Mouse (Mus musculus): ENCODE results near the gene Ascl3. TPM values are rescaled to one million over a fixed set of nuclear protein-coding genes. Genes with fewer than 3 reads are reported as not detected.

The Ascl3 gene
- polyA plus RNA-seq, 1 experiment from 2014 or later = 0.56 TPM

GRCm38 (mm10) chr7:109680879-109681278, 50.6 kb downstream of the Ascl3 start:
- ATAC-seq (ENCODE audit: low FRiP score, low TSS enrichment) (no peak), DNase-seq (ENCODE audit: low spot score) (no peak)
- TF ChIP-seq EP300 (optimal IDR thresholded peaks at IDR 0.05) = no peak
- TF ChIP-seq CTCF (IDR thresholded peaks at IDR 0.05; ENCODE audit: low read depth) = no peak
- 93% methylated on average over 1 of the region's 1 CpGs for WGBS
- H3K4me3 ChIP-seq (ENCODE audit: low read depth, low read length) = no peak overlapping the region
- no peaks in the 10 kb centered on the region for H3K27me3 ChIP-seq (ENCODE audit: control insufficient read depth, insufficient read depth, low read length)
- H3K4me2 ChIP-seq (replicated peaks; ENCODE audit: low read depth) = no peak overlapping the region
- H3K9me3 ChIP-seq (ENCODE audit: control insufficient read depth, low read length) = no peaks in the 10 kb centered on the region
- no peak overlapping the region for H3K9ac ChIP-seq (ENCODE audit: low read length)
- H3K4me1 ChIP-seq (replicated peaks; ENCODE audit: control insufficient read depth, insufficient read depth) = no peaks in the 10 kb centered on the region
- H3K36me3 ChIP-seq (ENCODE audit: control insufficient read depth, insufficient read depth, low read length) = no peaks in the 10 kb centered on the region
- no peak overlapping the region for H3K27ac ChIP-seq (replicated peaks)

GRCm38 (mm10) chr7:109680284-109680683, 51.2 kb downstream of the Ascl3 start:
- H3K9ac ChIP-seq (ENCODE audit: low read length) = no peak overlapping the region
- H3K4me3 ChIP-seq (ENCODE audit: low read depth, low read length) = no peak overlapping the region
- no peaks in the 10 kb centered on the region for H3K36me3 ChIP-seq (ENCODE audit: control insufficient read depth, insufficient read depth, low read length)
- H3K4me2 ChIP-seq (replicated peaks; ENCODE audit: low read depth) = no peak overlapping the region
- H3K9me3 ChIP-seq (ENCODE audit: control insufficient read depth, low read length) = no peaks in the 10 kb centered on the region
- H3K4me1 ChIP-seq (replicated peaks; ENCODE audit: control insufficient read depth, insufficient read depth) = no peaks in the 10 kb centered on the region
- H3K27me3 ChIP-seq (ENCODE audit: control insufficient read depth, insufficient read depth, low read length) = no peaks in the 10 kb centered on the region
- TF ChIP-seq CTCF (IDR thresholded peaks at IDR 0.05; ENCODE audit: low read depth) = peak; percentile 39
- TF ChIP-seq EP300 (optimal IDR thresholded peaks at IDR 0.05) = no peak
- ATAC-seq (ENCODE audit: low FRiP score, low TSS enrichment) = no peak
- no peak overlapping the region for H3K27ac ChIP-seq (replicated peaks)
- no peak for DNase-seq (ENCODE audit: low spot score)
- WGBS = 93% methylated on average over 2 of the region's 2 CpGs

Other genes with a start within 250 kb of the Ascl3 start
- gene Trim66, start 223.6 kb downstream of the Ascl3 start, polyA plus RNA-seq (2015; fragmentation: Nextera tagmentation; extraction: Ambion mirVana) = 0.02 TPM in 2 replicates
- 122 and 123 TPM in 2 replicates for gene Rpl27a, start 212.6 kb downstream of the Ascl3 start, polyA plus RNA-seq (2015; fragmentation: Nextera tagmentation; extraction: Ambion mirVana)
- 35.3 and 35.6 TPM in 2 replicates for gene St5, start 28.1 kb downstream of the Ascl3 start, polyA plus RNA-seq (2015; fragmentation: Nextera tagmentation; extraction: Ambion mirVana)
- 36.8 and 38.6 TPM in 2 replicates for gene Akip1, start 28.0 kb downstream of the Ascl3 start, polyA plus RNA-seq (2015; fragmentation: Nextera tagmentation; extraction: Ambion mirVana)
- 0.17 and 0.25 TPM in 2 replicates for gene BC051019, start 7.9 kb downstream of the Ascl3 start, polyA plus RNA-seq (2015; fragmentation: Nextera tagmentation; extraction: Ambion mirVana)
- 103 and 106 TPM in 2 replicates for gene Tmem9b, start 21.1 kb upstream of the Ascl3 start, polyA plus RNA-seq (2015; fragmentation: Nextera tagmentation; extraction: Ambion mirVana)
- gene Nrip3, start 50.3 kb upstream of the Ascl3 start, polyA plus RNA-seq (2015; fragmentation: Nextera tagmentation; extraction: Ambion mirVana) = 0.63 and 0.73 TPM in 2 replicates
- gene Scube2, start 134.0 kb upstream of the Ascl3 start, polyA plus RNA-seq (2015; fragmentation: Nextera tagmentation; extraction: Ambion mirVana) = 0.79 and 0.96 TPM in 2 replicates
- gene Dennd5a, start 228.7 kb upstream of the Ascl3 start, polyA plus RNA-seq (2015; fragmentation: Nextera tagmentation; extraction: Ambion mirVana) = 13.8 and 14.5 TPM in 2 replicates

Data from stomach, postnatal 0 days (tissue).